Mouse (Mus musculus): Measurements from ENCODE around the gene Gm42957.

Gene Gm42957

GRCm38 (mm10) chr3:96617941-96618340 is 17.3 kb upstream of the Gm42957 start:
- in situ Hi-C loops (cut with MseI, MboI), result no loop called here

DNA sequence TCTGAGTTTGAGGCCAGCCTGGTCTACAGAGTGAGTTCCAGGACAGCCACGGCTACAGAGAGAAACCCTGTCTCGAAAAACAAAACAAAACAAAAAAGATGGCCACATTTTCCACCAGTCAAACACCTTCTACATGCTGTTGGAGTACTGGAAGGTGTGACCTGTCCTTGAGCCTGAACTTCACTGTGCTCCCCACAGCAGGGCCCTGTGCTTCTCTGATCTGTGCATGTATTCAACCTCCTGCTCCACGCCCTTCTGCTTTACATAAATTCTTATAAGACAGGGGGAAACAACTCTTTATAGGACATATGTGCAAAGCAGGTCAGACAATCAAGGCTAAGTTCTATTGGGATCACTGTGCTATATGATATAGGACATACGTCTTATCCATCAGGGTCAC is 12.1 kb upstream of the Gm42957 start:
- in situ Hi-C loops (cut with MseI, MboI), result no loop called here

GRCm38 (mm10) chr3:96629729-96630600 is 5.3 kb upstream of the Gm42957 start, which contains the start of gene Rbm8a:
TSS of gene Rbm8a (plus strand) at chr3:96629933.
- in situ Hi-C loops (cut with MseI, MboI), result no loop called here

GRCm38 (mm10) chr3:96632058-96632457 is 3.2 kb upstream of the Gm42957 start:
- in situ Hi-C loops (cut with MseI, MboI), result no loop called here

GRCm38 (mm10) chr3:96634015-96634414 is 1.3 kb upstream of the Gm42957 start:
- in situ Hi-C loops (cut with MseI, MboI), result no loop called here

- in situ Hi-C loops (cut with MseI, MboI), result no loop called here
Measured at GRCm38 (mm10) chr3:96635906-96636305, 632 bp downstream of the Gm42957 start.

DNA sequence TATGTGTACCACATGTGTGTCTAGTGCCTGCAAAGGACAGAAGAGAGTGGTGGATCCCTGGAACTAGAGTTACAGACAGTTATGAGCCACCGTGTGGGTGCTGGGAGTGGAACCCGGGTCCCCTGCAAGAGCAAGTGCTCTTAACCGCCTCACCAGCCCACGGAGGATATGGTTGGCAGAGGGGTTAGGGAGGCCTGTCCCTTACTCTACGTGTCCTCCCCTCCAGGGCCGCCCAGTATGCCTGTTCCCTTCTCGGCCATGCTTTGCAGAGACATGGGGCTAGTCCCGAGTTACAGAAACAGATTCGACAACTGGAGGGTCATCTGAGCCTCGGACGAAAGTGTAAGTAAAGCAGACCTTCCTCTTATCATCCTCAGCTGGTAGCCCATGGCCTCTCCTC is 1.2 kb downstream of the Gm42957 start:
- in situ Hi-C loops (cut with MseI, MboI), result no loop called here

- in situ Hi-C loops (cut with MseI, MboI), result no loop called here
Measured at GRCm38 (mm10) chr3:96639219-96639618, 3.9 kb downstream of the Gm42957 start.

DNA sequence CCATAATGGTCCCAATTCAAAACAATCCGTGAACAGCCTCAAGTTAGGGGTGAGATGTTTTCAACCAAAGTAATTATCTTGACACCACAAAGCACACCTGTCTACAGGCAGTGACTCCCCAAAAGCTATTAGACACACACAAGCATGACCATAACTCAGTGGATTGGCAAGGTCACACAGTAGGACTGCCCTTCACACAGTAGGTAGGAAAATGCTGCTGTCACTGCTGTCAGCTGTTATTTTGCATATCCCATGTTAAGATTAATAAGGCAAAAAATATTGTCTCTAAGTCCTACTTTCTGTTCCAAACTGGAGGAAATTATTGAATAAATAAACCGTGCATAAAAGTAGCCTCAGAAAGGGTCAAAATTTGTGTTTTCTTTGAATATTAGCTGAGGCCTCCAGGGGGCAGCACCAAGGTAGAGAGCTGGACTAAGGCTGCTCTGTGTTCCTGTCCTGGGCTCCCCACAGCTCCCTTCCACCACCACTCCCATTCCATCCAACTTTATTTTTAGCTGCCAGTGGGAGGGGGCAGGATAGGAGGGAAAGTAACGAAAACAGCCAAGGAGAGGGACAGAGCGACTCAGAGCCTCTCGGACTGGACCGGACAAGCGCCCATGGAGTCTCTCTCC is 9.9 kb downstream of the Gm42957 start, which contains the start of gene Itga10:
Gene Itga10, plus strand, starts transcription at position 567 of the 632 bp plus-strand sequence.
- in situ Hi-C loops (cut with MseI, MboI), result loop anchor here in 1 of 2 experiments (10.0 kb wide), 1 partner anchor 100 kb away; no protein-coding TSS in a partner anchor

DNA sequence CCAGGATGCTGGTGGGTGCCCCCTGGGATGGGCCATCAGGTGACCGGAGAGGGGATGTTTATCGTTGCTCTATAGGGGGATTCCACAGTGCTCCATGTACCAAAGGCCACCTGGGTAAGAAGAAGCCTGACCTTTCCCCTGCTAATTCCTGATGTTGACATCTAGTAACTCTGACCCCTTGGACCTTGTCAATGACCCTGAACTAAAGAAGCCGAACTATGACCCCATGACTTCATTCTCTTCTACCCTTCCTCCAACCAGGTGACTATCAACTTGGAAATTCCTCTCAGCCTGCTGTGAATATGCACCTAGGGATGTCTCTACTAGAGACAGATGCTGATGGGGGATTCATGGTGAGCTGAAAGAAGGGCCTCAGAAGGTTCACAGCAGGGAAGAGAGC is 12.1 kb downstream of the Gm42957 start:
- in situ Hi-C loops (cut with MseI, MboI), result loop anchor here in 1 of 2 experiments (10.0 kb wide), 1 partner anchor 103 kb away; no protein-coding TSS in a partner anchor

DNA sequence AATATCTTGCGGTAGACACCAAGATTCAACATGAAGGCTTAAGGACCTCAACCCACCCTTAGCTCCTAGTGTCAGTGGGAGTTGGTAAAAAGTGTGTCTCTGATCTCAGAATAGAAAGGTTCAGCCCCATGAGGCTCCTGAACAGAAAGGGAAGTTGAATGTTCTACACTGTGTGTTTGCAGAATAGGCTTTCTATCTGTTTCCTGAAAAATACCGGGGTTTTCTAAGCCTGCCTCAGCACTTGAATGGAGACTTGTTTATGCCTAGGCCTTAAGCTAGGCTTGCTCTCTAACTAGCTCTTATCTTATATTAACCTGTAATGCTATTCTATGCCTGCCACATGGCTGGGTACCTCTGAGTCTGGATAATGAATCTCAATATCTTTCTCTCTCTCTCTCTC is 25.6 kb downstream of the Gm42957 start:
- in situ Hi-C loops (cut with MseI, MboI), result no loop called here

GRCm38 (mm10) chr3:96662731-96663316 is 27.6 kb downstream of the Gm42957 start:
- in situ Hi-C loops (cut with MseI, MboI), result no loop called here

DNA sequence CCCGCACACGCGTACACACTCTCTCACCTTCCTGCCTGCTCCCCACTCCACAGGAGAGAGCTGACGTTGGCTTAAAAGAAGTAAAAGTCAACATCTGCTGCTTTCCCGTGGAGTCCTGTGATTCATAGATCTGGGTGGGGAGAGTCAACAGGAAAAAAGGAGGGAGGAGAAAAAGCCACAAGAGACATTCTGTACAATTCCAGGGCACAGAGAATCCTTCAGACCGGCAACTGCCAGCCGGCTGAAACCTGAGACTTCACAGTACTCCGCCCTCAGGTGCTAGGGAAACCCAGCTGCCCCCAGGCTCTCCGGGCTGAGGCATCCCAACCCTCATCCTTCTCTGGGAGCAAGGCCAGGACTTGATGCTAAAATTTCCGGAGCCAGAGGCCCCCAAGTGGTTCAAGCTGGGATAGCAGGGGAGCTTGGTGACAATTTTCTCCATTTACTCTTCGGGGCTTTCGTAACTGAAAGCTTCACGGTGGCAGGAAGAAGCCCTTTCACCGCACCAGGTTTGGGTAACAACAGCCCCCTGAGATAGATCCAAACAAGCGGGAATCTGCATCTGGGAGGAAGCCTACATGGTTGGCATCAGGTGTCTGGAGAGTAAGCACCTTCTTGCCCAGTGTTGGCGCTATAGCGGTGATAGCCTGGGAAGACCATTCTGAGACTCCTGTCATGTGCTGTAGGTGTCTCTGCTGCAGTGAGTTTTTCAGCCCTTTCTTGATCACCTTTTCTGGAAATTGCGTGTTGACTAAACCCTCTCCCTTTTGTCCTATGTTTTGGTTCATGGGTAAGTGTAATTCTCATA is 28.4 kb downstream of the Gm42957 start:
- in situ Hi-C loops (cut with MseI, MboI), result no loop called here

GRCm38 (mm10) chr3:96665732-96666363 is 30.6 kb downstream of the Gm42957 start:
- in situ Hi-C loops (cut with MseI, MboI), result loop anchor here in 1 of 2 experiments (5.0 kb wide), 1 partner anchor 36 kb away; no protein-coding TSS in a partner anchor

GRCm38 (mm10) chr3:96666916-96667315 is 31.6 kb downstream of the Gm42957 start:
- in situ Hi-C loops (cut with MseI, MboI), result loop anchor here in 1 of 2 experiments (5.0 kb wide), 1 partner anchor 35 kb away; no protein-coding TSS in a partner anchor

- in situ Hi-C loops (cut with MseI, MboI), result loop anchor here in 1 of 2 experiments (5.0 kb wide), 1 partner anchor 35 kb away; no protein-coding TSS in a partner anchor
Measured at GRCm38 (mm10) chr3:96667316-96667715, 32.0 kb downstream of the Gm42957 start.

DNA sequence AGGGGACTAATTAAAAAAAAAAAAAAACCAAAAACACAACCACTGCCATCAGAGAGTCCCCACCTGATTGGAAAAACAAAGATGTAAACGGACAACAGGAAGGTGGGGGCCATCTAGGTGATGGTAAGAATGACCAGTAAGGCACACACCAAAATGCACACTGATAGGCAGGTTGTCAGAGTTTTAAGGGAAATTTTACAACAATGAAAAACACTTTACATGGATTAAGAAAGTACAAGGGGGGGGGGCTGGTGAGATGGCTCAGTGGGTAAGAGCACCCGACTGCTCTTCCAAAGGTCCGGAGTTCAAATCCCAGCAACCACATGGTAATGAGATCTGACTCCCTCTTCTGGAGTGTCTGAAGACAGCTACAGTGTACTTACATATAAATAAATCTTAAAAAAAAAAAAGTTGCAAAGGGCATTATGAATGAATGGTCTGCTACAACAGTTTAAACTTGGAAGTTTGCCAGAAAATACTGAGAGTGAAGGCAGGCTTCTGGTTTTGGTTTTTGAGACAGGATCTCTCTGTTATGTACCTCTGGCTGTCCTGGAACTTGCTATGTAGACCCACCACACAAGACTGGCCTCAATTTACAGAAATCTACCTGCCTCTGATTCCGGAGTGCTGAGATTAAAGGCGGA is 33.3 kb downstream of the Gm42957 start:
- in situ Hi-C loops (cut with MseI, MboI), result loop anchor here in 1 of 2 experiments (5.0 kb wide), 1 partner anchor 34 kb away; no protein-coding TSS in a partner anchor

GRCm38 (mm10) chr3:96669727-96670468 is 34.6 kb downstream of the Gm42957 start, which contains the start of gene Ankrd35:
TSS of gene Ankrd35 (plus strand) at chr3:96670131.
- in situ Hi-C loops (cut with MseI, MboI), result loop anchor here in 1 of 2 experiments (5.0 kb wide), 1 partner anchor 32 kb away; no protein-coding TSS in a partner anchor

- in situ Hi-C loops (cut with MseI, MboI), result no loop called here
Measured at GRCm38 (mm10) chr3:96671519-96671918, 36.2 kb downstream of the Gm42957 start.

Measured in mouse trophoblast stem cell (cell line).